Mouse (Mus musculus) testis, adult 2 months (tissue): ENCODE data around the gene Krtap3-1. TPM values are rescaled to one million over a fixed set of nuclear protein-coding genes. Genes with fewer than 3 reads are reported as not detected.

Source experiments
- H3K27ac ChIP-seq: fragments of 200-500 bp; 2 replicates; pipeline ENCODE4 v1.5.1; 2012; ENCODE audit warnings: low read depth, low read length; ENCODE audit not compliant: control insufficient read depth, insufficient read depth
- H3K27me3 ChIP-seq: fragments of 200-500 bp; 2 replicates; pipeline ENCODE4 v1.6.1; 2012; ENCODE audit warnings: mild to moderate bottlenecking, low read length, moderate library complexity; ENCODE audit not compliant: control insufficient read depth, insufficient read depth
- H3K36me3 ChIP-seq: fragments of 200-500 bp; 2 replicates; pipeline ENCODE4 v1.6.1; 2012; ENCODE audit warnings: mild to moderate bottlenecking, low read length; ENCODE audit not compliant: control insufficient read depth, insufficient read depth
- H3K4me1 ChIP-seq: fragments of 200-500 bp; 2 replicates; pipeline ENCODE4 v1.6.1; 2012; ENCODE audit warnings: low read length; ENCODE audit not compliant: control insufficient read depth, insufficient read depth
- H3K4me3 ChIP-seq: fragments of 200-500 bp; 2 replicates; pipeline ENCODE4 v1.5.1; 2012; ENCODE audit warnings: low read depth, mild to moderate bottlenecking, low read length, moderate library complexity, mixed read lengths; ENCODE audit not compliant: control insufficient read depth
- CTCF ChIP-seq: fragments of 200-500 bp; IDR thresholded peaks from 2 replicates; pipeline ENCODE4 v1.5.1; 2012; ENCODE audit warnings: low read depth, mild to moderate bottlenecking, inconsistent platforms, low read length, moderate library complexity; ENCODE audit not compliant: control insufficient read depth, insufficient read depth, insufficient replicate concordance
- POLR2A ChIP-seq: fragments of 200-500 bp; IDR thresholded peaks from 2 replicates; pipeline ENCODE4 v1.6.1; 2012; ENCODE audit warnings: low read depth, mild to moderate bottlenecking, inconsistent platforms, low read length, moderate library complexity; ENCODE audit not compliant: control insufficient read depth
- polyA plus RNA-seq: library from polyadenylated mRNA; depleted of rRNA; stranded (reverse); fragments of >200 nt; gene quantifications from 2 replicates; pipeline ENCODE4 v1.2.3, GENCODE M21; 2012; rRNA removed

Krtap3-1 gene
- polyA plus RNA-seq, 1 experiment: 0.48 TPM

DNA sequence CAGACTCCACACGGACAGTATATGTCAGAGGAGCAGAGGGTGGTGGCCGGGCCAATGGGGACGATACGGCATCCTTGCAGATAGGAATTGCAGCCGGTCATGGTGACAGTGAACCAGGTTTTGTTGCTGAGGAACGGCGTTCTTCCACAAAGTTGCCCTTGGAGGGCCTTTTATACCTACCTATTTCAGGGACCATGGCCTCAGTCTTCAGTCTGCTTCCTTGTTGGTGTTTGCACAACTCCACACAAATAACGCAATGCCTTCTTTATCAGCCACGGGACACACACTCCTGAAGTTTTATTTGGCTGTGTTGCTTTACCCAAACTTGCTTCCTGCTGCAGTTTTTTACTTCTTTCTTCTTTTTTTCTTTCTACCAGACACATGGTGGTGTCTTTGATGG is 7.1 kb downstream of the Krtap3-1 start, which contains the start of gene Gm11939:
TSS of gene Gm11939 (minus strand) at position 101 of the 400 bp plus-strand sequence.
- no peaks in the 10 kb centered on the region for H3K4me1 ChIP-seq
- H3K27me3 ChIP-seq: no peaks in the 10 kb centered on the region
- no peak within 1 kb of the TSS for H3K27ac ChIP-seq
- no peaks in the 10 kb centered on the region for H3K36me3 ChIP-seq
- TF ChIP-seq CTCF (no peak), POLR2A (no peak)
- no peak within 1 kb of the TSS for H3K4me3 ChIP-seq

DNA sequence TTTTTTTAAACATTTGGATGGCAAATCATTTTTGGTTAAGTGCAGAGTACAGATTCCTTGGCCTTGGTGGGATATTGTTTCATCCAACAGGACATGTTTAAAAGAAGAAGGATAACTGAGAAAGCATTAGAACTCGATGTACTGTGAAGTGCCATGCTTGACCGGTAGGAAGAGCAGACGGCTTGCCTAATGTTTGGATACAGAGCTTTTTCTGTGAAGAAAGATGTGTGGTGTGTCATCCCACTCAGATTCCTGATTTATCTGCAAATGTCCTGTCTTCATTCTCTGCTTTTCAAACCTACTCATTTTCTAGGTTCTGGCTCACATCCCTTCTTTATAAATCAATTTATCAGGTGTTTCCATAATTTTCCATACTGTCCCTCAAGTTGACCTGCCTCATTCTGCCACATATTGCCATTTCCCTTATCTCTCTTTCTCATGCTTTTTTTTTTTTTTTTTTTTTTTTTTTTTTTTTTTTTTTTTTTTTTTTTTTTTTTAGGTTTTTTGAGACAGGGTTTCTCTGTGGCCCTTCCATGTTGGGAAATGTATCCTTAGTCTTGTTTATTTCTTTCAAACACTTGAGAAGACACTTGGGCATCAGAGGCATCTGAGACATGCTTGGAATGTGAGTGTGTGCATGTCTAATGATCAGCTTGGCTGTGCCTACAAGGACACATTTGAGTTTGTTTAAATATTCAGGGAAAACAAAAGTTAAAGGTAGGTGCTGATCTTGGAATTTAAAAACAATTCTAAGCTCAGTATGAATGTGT is 8.3 kb downstream of the Krtap3-1 start:
- Histone ChIP-seq H3K27ac (no peak overlapping the region), H3K4me1 (no peaks in the 10 kb centered on the region), H3K4me3 (no peak overlapping the region), H3K27me3 (no peaks in the 10 kb centered on the region), H3K36me3 (no peaks in the 10 kb centered on the region)
- TF ChIP-seq CTCF (no peak), POLR2A (no peak)

DNA sequence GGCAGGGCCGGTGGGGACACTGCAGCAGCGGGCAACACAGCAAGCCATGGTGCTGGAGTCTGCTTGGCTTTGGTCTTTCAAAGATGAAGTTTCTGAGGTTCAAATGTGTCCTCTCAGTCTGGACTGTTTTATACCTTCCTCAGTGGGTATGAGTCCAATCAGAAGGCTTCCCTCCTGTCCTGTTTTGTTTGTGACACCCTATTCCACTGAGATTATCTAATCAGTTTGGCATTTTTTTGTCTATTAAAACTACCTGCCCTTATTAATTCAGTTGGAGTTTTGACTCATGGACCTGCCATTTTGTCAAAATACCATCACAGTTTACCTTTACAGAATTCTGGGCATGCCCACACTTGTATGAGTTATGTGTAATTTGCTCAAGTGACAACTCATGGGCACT is 9.7 kb downstream of the Krtap3-1 start, which contains the start of gene Krtap3-2:
TSS of gene Krtap3-2 (minus strand) at position 101 of the 400 bp plus-strand sequence.
- TF ChIP-seq CTCF: no peak
- TF ChIP-seq POLR2A: no peak
- Histone ChIP-seq H3K27ac (no peak within 1 kb of the TSS), H3K4me1 (no peaks in the 10 kb centered on the region), H3K36me3 (no peaks in the 10 kb centered on the region), H3K4me3 (no peak within 1 kb of the TSS), H3K27me3 (no peaks in the 10 kb centered on the region)

GRCm38 (mm10) chr11:99556195-99556594 is 10.2 kb downstream of the Krtap3-1 start:
- Histone ChIP-seq H3K27ac (no peak overlapping the region), H3K27me3 (no peaks in the 10 kb centered on the region), H3K36me3 (no peaks in the 10 kb centered on the region), H3K4me1 (no peaks in the 10 kb centered on the region), H3K4me3 (no peak overlapping the region)
- TF ChIP-seq POLR2A (no peak), CTCF (no peak)

- TF ChIP-seq POLR2A (no peak), CTCF (no peak)
- no peak within 1 kb of the TSS for H3K27ac ChIP-seq
- no peaks in the 10 kb centered on the region for H3K36me3 ChIP-seq
- no peak within 1 kb of the TSS for H3K4me3 ChIP-seq
- no peaks in the 10 kb centered on the region for H3K4me1 ChIP-seq
- H3K27me3 ChIP-seq: no peaks in the 10 kb centered on the region
Observed at GRCm38 (mm10) chr11:99550765-99551164, 15.7 kb downstream of the Krtap3-1 start, which contains the start of gene Krtap3-3. Gene Krtap3-3, minus strand, starts transcription at chr11:99550865.

DNA sequence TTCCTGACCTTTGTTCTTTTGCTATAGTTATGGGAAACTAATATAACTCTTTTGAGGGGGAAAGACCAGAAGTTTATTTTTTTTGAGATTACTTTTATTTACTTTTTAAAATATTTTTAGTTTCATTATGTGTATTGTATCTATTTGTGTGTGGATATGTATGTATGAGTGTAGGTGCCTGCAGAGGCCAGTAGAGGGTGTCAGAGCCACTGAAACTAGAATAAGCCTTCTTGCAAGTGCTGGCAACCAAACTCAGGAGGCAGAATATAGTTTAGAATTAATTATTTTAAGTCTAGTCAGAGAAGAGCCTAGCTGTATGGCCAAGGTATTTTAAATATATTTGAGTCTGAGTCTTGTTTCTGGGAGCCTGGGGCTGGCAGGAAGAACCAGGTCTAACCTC is 18.5 kb downstream of the Krtap3-1 start:
- Histone ChIP-seq H3K4me1 (no peaks in the 10 kb centered on the region), H3K27ac (no peak overlapping the region), H3K4me3 (no peak overlapping the region), H3K27me3 (no peaks in the 10 kb centered on the region), H3K36me3 (no peaks in the 10 kb centered on the region)
- no peak for TF ChIP-seq POLR2A
- TF ChIP-seq CTCF: no peak

- TF ChIP-seq POLR2A (no peak), CTCF (no peak)
- Histone ChIP-seq H3K36me3 (no peaks in the 10 kb centered on the region), H3K4me3 (no peak overlapping the region), H3K27ac (no peak overlapping the region), H3K27me3 (no peaks in the 10 kb centered on the region), H3K4me1 (no peaks in the 10 kb centered on the region)
Observed at GRCm38 (mm10) chr11:99539721-99540120, 26.7 kb downstream of the Krtap3-1 start.

GRCm38 (mm10) chr11:99521288-99521860 is 45.1 kb downstream of the Krtap3-1 start, which contains the start of gene Krt39:
Gene Krt39, minus strand, starts transcription at chr11:99521338.
- no peaks in the 10 kb centered on the region for H3K27me3 ChIP-seq
- H3K36me3 ChIP-seq: no peaks in the 10 kb centered on the region
- H3K4me3 ChIP-seq: no peak within 1 kb of the TSS
- TF ChIP-seq POLR2A (no peak), CTCF (no peak)
- H3K27ac ChIP-seq: no peak within 1 kb of the TSS
- H3K4me1 ChIP-seq: no peaks in the 10 kb centered on the region

Other genes starting within 250 kb of the Krtap3-1 start
- gene Krt25, start 243.7 kb downstream of the Krtap3-1 start, polyA plus RNA-seq: not detected in 2 replicates
- gene Krt26, start 228.7 kb downstream of the Krtap3-1 start, polyA plus RNA-seq: 0.05 and 0.12 TPM in 2 replicates
- not detected in 2 replicates for gene Krt27, start 215.5 kb downstream of the Krtap3-1 start, polyA plus RNA-seq
- gene Krt28, start 191.7 kb downstream of the Krtap3-1 start, polyA plus RNA-seq: 0.11 and 0.25 TPM in 2 replicates
- 1.8 TPM in 2 replicates for gene Krt10, start 177.3 kb downstream of the Krtap3-1 start, polyA plus RNA-seq
- gene Krt12, start 144.4 kb downstream of the Krtap3-1 start, polyA plus RNA-seq: 0.07 TPM in 1 of 2 replicates, not detected in the other
- 0.06 and 0.14 TPM in 2 replicates for gene Krt20, start 128.5 kb downstream of the Krtap3-1 start, polyA plus RNA-seq
- 0.24 and 0.53 TPM in 2 replicates for gene Krt23, start 73.5 kb downstream of the Krtap3-1 start, polyA plus RNA-seq
- 0.22 and 0.26 TPM in 2 replicates for gene Krt39, start 45.3 kb downstream of the Krtap3-1 start, polyA plus RNA-seq
- gene Krt40, start 23.5 kb downstream of the Krtap3-1 start, polyA plus RNA-seq: not detected in 2 replicates
- gene Krtap3-3, start 15.8 kb downstream of the Krtap3-1 start, polyA plus RNA-seq: not detected in 2 replicates
- gene Krtap3-2, start 9.8 kb downstream of the Krtap3-1 start, polyA plus RNA-seq: not detected in 2 replicates
- not detected in 2 replicates for gene Gm11939, start 7.2 kb downstream of the Krtap3-1 start, polyA plus RNA-seq
- gene Krtap1-5, start 14.4 kb upstream of the Krtap3-1 start, polyA plus RNA-seq: not detected in 2 replicates
- gene Krtap1-4, start 17.0 kb upstream of the Krtap3-1 start, polyA plus RNA-seq: not detected in 2 replicates
- gene Krtap1-3, start 24.7 kb upstream of the Krtap3-1 start, polyA plus RNA-seq: 0.12 TPM in 1 of 2 replicates, not detected in the other
- not detected in 2 replicates for gene Krtap9-3, start 31.5 kb upstream of the Krtap3-1 start, polyA plus RNA-seq
- not detected in 2 replicates for gene Gm11938, start 36.7 kb upstream of the Krtap3-1 start, polyA plus RNA-seq
- gene Gm11937, start 43.6 kb upstream of the Krtap3-1 start, polyA plus RNA-seq: not detected in 2 replicates
- gene Krtap2-4, start 48.2 kb upstream of the Krtap3-1 start, polyA plus RNA-seq: 0.13 and 0.26 TPM in 2 replicates
- not detected in 2 replicates for gene Gm11562, start 53.8 kb upstream of the Krtap3-1 start, polyA plus RNA-seq
- not detected in 2 replicates for gene Krtap4-1, start 61.6 kb upstream of the Krtap3-1 start, polyA plus RNA-seq
- gene Krtap4-2, start 68.5 kb upstream of the Krtap3-1 start, polyA plus RNA-seq: not detected in 2 replicates
- gene Krtap4-7, start 77.5 kb upstream of the Krtap3-1 start, polyA plus RNA-seq: not detected in 2 replicates
- gene Gm11555, start 83.6 kb upstream of the Krtap3-1 start, polyA plus RNA-seq: not detected in 2 replicates
- gene Gm11563, start 92.3 kb upstream of the Krtap3-1 start, polyA plus RNA-seq: not detected in 2 replicates
- 0.15 TPM in 1 of 2 replicates, not detected in the other for gene Krtap4-6, start 99.3 kb upstream of the Krtap3-1 start, polyA plus RNA-seq
- gene Gm14190, start 124.1 kb upstream of the Krtap3-1 start, polyA plus RNA-seq: not detected in 2 replicates
- not detected in 2 replicates for gene Gm14180, start 167.7 kb upstream of the Krtap3-1 start, polyA plus RNA-seq
- not detected in 2 replicates for gene Gm11595, start 206.3 kb upstream of the Krtap3-1 start, polyA plus RNA-seq
- not detected in 2 replicates for gene Krtap4-8, start 214.1 kb upstream of the Krtap3-1 start, polyA plus RNA-seq
- not detected in 2 replicates for gene Krtap4-9, start 218.6 kb upstream of the Krtap3-1 start, polyA plus RNA-seq
- gene Gm11596, start 226.8 kb upstream of the Krtap3-1 start, polyA plus RNA-seq: not detected in 2 replicates
- not detected in 2 replicates for gene Gm11569, start 232.3 kb upstream of the Krtap3-1 start, polyA plus RNA-seq
- not detected in 2 replicates for gene Gm11554, start 237.8 kb upstream of the Krtap3-1 start, polyA plus RNA-seq
- 0.14 and 0.28 TPM in 2 replicates for gene Krtap4-13, start 243.3 kb upstream of the Krtap3-1 start, polyA plus RNA-seq
- 0.22 and 0.34 TPM in 2 replicates for gene Gm11564, start 249.0 kb upstream of the Krtap3-1 start, polyA plus RNA-seq